Mouse (Mus musculus): ENCODE measurements around the gene Snx17.

DNA sequence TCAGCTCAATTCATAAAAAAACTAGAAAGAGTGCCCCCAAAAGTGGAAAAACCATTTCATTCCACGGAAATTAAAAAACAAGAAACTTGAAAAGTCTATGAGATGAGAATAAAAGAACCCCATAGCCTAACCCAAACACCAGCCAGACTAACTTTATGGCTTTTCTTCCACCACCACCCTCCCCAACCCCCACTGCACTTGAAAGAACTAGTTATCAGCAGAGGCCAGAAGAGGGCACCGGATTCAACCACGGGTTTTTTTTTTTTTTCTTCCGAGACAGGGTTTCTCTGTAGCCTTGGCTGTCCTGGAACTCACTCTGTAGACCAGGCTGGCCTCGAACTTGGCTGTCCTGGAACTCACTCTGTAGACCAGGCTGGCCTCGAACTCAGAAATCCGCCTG, 25.3 kb downstream of the Snx17 start:
- no peak for TF ChIP-seq CTCF (IDR thresholded peaks at IDR 0.05; ENCODE audit: extremely low read depth, insufficient read depth, low read length)
- no peak for TF ChIP-seq POLR2A (IDR thresholded peaks at IDR 0.05; ENCODE audit: extremely low read depth, insufficient read depth, low read length)
